Mouse (Mus musculus) T-helper 2 cell (primary cell): ENCODE results near the gene Clca3a1.

ENCODE experiments used
- in situ Hi-C: fragments of 300-600 bp; cut with MboI, MseI; formaldehyde crosslinking; loops from one replicate; pipeline ENCODE4 v1.15.1; 2025; ENCODE audit warnings: high pct_unique_total_duplicates

Clca3a1 gene

GRCm38 (mm10) chr3:144687618-144688017 lies 73.2 kb downstream of the Clca3a1 start:
- in situ Hi-C loops, result no loop called here

GRCm38 (mm10) chr3:144686146-144686545 lies 74.6 kb downstream of the Clca3a1 start:
- in situ Hi-C loops, result no loop called here

- in situ Hi-C loops, result no loop called here
These were observed 77.5 kb downstream of the Clca3a1 start for GRCm38 (mm10) chr3:144683136-144683814.

DNA sequence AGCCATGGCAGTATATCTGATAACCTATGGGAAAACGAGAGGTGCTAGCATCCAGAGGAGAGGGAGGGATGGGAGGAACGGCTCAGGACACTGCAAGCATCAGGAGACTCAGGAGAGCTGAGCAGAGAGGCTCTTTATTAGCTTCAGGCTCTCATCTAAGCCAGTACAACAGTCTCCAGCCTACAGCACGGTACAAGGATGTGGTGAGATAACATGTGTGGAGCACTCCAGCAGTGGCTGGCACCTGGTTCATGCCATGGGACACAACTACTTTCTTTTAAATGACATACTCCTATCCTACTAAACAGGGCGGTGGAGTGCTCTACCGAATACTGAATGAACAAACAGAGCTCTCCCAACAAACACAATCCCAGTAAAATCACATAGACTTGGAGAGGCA lies 79.2 kb downstream of the Clca3a1 start:
- in situ Hi-C loops, result no loop called here

DNA sequence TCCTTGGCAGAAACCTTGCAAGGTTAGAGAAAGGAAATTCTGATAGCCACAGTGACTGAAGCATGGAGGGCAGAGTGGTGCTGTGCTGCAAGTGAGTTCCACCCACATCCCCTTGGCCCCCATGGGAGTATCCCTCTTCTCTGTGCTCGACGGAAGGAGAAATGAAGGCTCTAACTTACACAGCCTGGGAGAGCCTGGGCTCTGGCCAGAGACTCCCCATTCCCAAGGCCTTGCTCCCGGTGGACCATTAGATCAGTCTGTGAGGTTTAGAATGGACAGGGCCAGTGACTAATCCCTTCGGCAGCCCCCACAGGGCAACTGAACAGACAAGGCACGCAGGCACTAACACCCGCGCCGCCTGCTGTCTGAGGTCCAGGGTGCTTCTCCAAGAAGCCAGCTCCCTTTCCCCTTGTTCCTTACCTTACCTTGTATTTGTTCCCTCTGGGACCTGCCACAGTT lies 81.0 kb downstream of the Clca3a1 start:
- in situ Hi-C loops, result no loop called here
